Mouse (Mus musculus): ENCODE data around the gene Ap5z1. TPM values are rescaled to one million over a fixed set of nuclear protein-coding genes. Genes with fewer than 3 reads are reported as not detected.
A peak's percentile ranks its signal among the peaks of the same experiment; 100 is the strongest.

The Ap5z1 gene
- polyA plus RNA-seq, 1 experiment from 2014 or later = 7.4 TPM

DNA sequence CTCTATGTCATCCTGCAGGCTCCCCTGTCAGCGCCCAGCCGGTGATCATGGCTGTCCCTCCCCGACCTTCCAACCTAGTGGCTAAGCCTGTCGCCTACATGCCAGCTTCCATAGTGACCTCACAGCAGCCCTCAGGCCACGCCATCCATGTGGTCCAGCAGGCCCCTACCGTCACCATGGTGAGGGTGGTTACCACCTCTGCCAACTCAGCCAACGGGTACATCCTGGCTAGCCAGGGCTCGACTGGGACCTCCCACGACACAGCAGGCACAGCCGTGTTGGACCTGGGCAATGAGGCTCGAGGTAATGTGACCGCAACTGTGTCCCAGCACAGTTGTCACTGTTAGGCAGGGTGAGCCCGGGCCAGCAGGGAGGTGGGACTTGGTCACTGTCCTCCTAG lies 10.0 kb upstream of the Ap5z1 start:
- H3K36me3 ChIP-seq = peaks cover 93% of the 10 kb centered on the region
- no peaks in the 10 kb centered on the region for H3K9me3 ChIP-seq
- no peak overlapping the region for H3K9ac ChIP-seq
- ATAC-seq (ENCODE audit: extremely low read depth, insufficient number of reproducible peaks, low FRiP score, low TSS enrichment) = no peak
- H3K4me3 ChIP-seq = no peak overlapping the region
- no peaks in the 10 kb centered on the region for H3K27me3 ChIP-seq (replicated peaks)
- no peak overlapping the region for H3K27ac ChIP-seq (replicated peaks)
- peaks cover 6% of the 10 kb centered on the region; the same call in 1 of the 2 replicates for H3K4me1 ChIP-seq
- H3K4me2 ChIP-seq = no peak overlapping the region
- WGBS = 91% methylated on average over 13 of the region's 13 CpGs

DNA sequence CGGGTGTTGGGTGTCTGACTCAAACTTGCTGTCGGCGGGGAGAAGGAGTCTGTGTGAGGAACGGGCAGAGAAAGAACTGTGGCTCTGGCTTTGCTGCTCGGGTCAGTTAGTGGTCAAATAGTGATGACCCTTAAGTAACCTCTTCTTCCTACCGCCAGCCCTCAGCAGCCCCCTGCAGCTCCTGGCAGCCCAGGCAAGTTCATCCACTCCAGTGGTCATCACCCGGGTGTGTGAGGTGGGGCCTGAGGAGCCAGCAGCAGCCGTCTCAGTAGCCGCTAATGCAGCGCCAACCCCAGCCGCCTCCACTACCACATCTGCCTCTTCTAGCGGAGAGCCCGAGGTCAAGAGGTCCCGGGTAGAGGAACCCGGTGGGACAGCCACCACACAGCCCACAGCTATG lies 7.4 kb upstream of the Ap5z1 start:
- H3K9me3 ChIP-seq = no peaks in the 10 kb centered on the region
- no peaks in the 10 kb centered on the region for H3K27me3 ChIP-seq (replicated peaks)
- H3K36me3 ChIP-seq = peaks cover 86% of the 10 kb centered on the region
- H3K4me2 ChIP-seq = no peak overlapping the region
- no peak overlapping the region for H3K9ac ChIP-seq
- 65% methylated on average over 15 of the region's 15 CpGs for WGBS
- 0 out of 2 replicates have a peak overlapping the region, but pooled peaks have one; percentile 28 for H3K27ac ChIP-seq (replicated peaks)
- H3K4me1 ChIP-seq = peaks cover 6% of the 10 kb centered on the region; the same call in 1 of the 2 replicates
- no peak overlapping the region for H3K4me3 ChIP-seq
- no peak for ATAC-seq (ENCODE audit: extremely low read depth, insufficient number of reproducible peaks, low FRiP score, low TSS enrichment)

DNA sequence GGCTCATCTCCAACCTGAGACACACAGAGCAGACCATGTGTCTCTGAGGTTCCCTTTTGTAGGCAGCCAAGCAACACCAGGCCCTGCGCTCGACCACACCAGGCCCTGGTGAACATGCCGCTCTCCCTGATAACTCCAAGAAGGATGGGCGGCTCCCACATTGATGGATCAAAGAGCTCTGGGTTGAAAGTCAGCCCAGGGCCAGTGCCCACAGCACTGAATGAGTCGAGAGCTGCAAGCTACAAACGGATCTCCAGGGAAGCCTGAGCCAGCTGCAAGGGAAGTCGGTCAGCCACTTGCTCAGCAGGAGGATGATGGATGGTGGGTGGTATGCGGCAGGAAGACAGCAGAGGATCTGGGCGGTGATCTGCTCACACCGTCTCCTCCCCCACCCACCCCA lies 6.4 kb upstream of the Ap5z1 start:
- 49% methylated on average over 10 of the region's 10 CpGs for WGBS
- H3K9ac ChIP-seq = no peak overlapping the region
- H3K27me3 ChIP-seq (replicated peaks) = no peaks in the 10 kb centered on the region
- peak overlapping the region; percentile 3; the same call in 1 of the 2 replicates for H3K27ac ChIP-seq (replicated peaks)
- H3K4me2 ChIP-seq = no peak overlapping the region
- peaks cover 84% of the 10 kb centered on the region for H3K36me3 ChIP-seq
- H3K4me3 ChIP-seq = no peak overlapping the region
- H3K9me3 ChIP-seq = no peaks in the 10 kb centered on the region
- no peak for ATAC-seq (ENCODE audit: extremely low read depth, insufficient number of reproducible peaks, low FRiP score, low TSS enrichment)
- H3K4me1 ChIP-seq = peaks cover 6% of the 10 kb centered on the region; the same call in 1 of the 2 replicates

GRCm38 (mm10) chr5:142458791-142459557 lies 4.8 kb upstream of the Ap5z1 start:
- ATAC-seq (ENCODE audit: extremely low read depth, insufficient number of reproducible peaks, low FRiP score, low TSS enrichment) = no peak
- WGBS = 90% methylated on average over 17 of the region's 17 CpGs

GRCm38 (mm10) chr5:142459834-142460233 lies 3.9 kb upstream of the Ap5z1 start:
- H3K27ac ChIP-seq (replicated peaks) = no peak overlapping the region
- no peak overlapping the region for H3K4me2 ChIP-seq
- no peak overlapping the region for H3K9ac ChIP-seq
- H3K36me3 ChIP-seq = peaks cover 63% of the 10 kb centered on the region
- H3K9me3 ChIP-seq = no peaks in the 10 kb centered on the region
- ATAC-seq (ENCODE audit: extremely low read depth, insufficient number of reproducible peaks, low FRiP score, low TSS enrichment) = no peak
- H3K4me1 ChIP-seq = peaks cover 18% of the 10 kb centered on the region
- 77% methylated on average over 5 of the region's 5 CpGs for WGBS
- no peak overlapping the region for H3K4me3 ChIP-seq
- no peaks in the 10 kb centered on the region for H3K27me3 ChIP-seq (replicated peaks)

More at GRCm38 (mm10) chr5:142458791-142459557, 4.8 kb upstream of the Ap5z1 start:
- Histone ChIP-seq H3K9ac (no peak overlapping the region), H3K36me3 (peaks cover 72% of the 10 kb centered on the region), H3K27ac (replicated peaks) (no peak overlapping the region), H3K4me2 (no peak overlapping the region), H3K4me3 (no peak overlapping the region), H3K27me3 (replicated peaks) (no peaks in the 10 kb centered on the region), H3K9me3 (no peaks in the 10 kb centered on the region), H3K4me1 (peaks cover 12% of the 10 kb centered on the region; the same call in 1 of the 2 replicates)

DNA sequence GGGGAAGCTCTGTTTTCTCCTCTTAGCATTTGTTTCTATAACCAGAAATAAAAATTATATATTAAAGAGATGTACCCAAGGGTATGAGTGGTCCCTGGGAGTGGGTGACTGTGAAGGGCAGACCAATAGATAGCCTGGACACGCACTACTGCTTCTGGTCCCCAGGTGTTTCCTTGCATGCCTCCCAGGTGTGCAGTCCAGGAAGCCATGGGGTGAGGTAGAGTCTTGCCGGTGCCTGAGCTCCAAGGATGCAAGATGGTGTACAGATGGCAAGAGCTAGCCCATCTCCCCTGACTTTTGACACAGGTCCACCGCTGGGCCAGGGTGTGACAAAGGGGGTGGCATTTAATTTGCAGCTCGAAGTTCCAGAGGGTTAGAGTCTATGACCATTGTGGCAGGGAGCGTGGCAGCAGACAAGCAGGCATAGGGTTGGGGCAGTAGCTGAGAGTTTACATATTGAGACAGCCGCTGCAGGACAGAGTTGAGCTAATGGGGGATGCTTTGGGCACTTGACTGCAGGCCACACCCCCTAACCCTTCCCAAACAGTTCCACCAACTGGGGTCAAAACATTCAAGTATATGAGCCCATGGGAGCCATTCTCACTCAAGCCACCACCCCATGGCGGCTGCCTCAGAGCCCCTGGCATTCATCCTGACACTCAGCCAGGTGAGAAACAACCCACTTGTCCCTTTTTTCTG lies 1.7 kb upstream of the Ap5z1 start:
- no peak overlapping the region for H3K27ac ChIP-seq (replicated peaks)
- no peak overlapping the region for H3K4me2 ChIP-seq
- H3K27me3 ChIP-seq (replicated peaks) = no peaks in the 10 kb centered on the region
- H3K36me3 ChIP-seq = peaks cover 49% of the 10 kb centered on the region
- WGBS = 93% methylated on average over 7 of the region's 7 CpGs
- peaks cover 19% of the 10 kb centered on the region for H3K4me1 ChIP-seq
- H3K9me3 ChIP-seq = no peaks in the 10 kb centered on the region
- no peak overlapping the region for H3K4me3 ChIP-seq
- no peak for ATAC-seq (ENCODE audit: extremely low read depth, insufficient number of reproducible peaks, low FRiP score, low TSS enrichment)
- H3K9ac ChIP-seq = no peak overlapping the region

DNA sequence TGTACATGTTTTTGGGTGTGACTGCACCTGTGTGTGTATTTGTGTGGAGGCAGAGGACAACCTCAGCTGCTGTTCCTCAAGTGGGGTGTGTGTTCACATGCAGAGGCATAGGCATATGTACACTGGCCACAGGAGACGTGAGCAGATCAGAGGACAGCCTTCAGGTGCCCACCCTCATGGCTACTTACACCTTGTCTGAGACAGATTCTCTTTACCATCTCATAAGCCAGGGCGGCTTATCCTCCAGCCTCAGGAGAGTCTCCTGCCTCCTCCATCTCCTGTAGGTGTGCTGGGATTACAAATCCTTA lies 1.1 kb upstream of the Ap5z1 start:
- Histone ChIP-seq H3K36me3 (peaks cover 48% of the 10 kb centered on the region), H3K4me2 (no peak overlapping the region), H3K9ac (no peak overlapping the region), H3K27me3 (replicated peaks) (no peaks in the 10 kb centered on the region), H3K4me3 (no peak overlapping the region), H3K27ac (replicated peaks) (peak overlapping the region; percentile 90; the same call in 1 of the 2 replicates), H3K4me1 (peaks cover 15% of the 10 kb centered on the region), H3K9me3 (no peaks in the 10 kb centered on the region)
- ATAC-seq (ENCODE audit: extremely low read depth, insufficient number of reproducible peaks, low FRiP score, low TSS enrichment) = no peak
- WGBS = 85% methylated on average over 2 of the region's 2 CpGs

DNA sequence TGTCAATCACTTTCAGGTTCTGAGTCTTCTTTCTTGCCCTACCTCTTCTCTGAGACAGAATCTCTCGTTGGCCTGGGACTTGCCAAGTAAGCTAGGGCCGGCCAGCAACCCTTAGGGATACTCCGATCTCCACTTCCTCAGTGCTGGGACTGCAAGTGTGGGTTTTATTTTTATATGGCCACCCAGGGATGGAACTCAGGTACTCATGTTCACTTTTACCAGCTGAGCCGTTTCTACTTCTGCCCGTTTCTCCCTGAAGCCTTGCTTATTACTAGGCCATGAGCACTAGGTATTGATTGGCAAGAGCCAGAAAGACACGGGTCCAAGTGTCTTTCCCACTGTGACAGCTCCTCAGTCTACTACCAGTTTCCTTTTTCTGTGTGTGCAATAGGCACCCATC lies 733 bp upstream of the Ap5z1 start:
- Histone ChIP-seq H3K9me3 (no peaks in the 10 kb centered on the region), H3K27me3 (replicated peaks) (no peaks in the 10 kb centered on the region), H3K4me3 (peak overlapping the region; percentile 92), H3K36me3 (peaks cover 48% of the 10 kb centered on the region), H3K9ac (peak overlapping the region; percentile 80), H3K4me2 (peak overlapping the region; percentile 95), H3K4me1 (peaks cover 15% of the 10 kb centered on the region), H3K27ac (replicated peaks) (peak overlapping the region; percentile 90)
- WGBS = 78% methylated on average over 6 of the region's 6 CpGs
- ATAC-seq (ENCODE audit: extremely low read depth, insufficient number of reproducible peaks, low FRiP score, low TSS enrichment) = no peak

DNA sequence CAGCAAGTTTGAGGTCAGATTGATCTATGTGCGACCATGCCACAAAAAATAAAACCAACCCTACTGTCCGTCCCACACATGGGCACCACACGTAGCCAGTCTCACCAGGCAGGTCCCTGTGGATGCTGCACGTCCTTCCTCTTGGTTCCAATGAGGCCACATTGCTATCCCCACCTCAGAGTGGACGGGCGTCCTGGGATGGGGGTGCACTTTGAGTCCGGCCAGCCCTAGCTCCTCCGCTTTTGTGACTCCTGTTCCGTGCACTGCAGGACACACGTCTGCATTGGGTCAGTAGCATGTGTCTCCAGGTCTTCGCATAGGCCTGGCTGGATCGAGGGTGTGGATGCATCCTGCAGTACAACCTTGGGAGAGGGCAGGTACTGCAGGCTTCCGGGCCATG lies 4.6 kb downstream of the Ap5z1 start:
- Histone ChIP-seq H3K9me3 (no peaks in the 10 kb centered on the region), H3K27ac (replicated peaks) (no peak overlapping the region), H3K4me2 (no peak overlapping the region), H3K36me3 (peaks cover 56% of the 10 kb centered on the region), H3K9ac (no peak overlapping the region), H3K27me3 (replicated peaks) (no peaks in the 10 kb centered on the region), H3K4me3 (no peak overlapping the region), H3K4me1 (peaks cover 10% of the 10 kb centered on the region)
- 87% methylated on average over 13 of the region's 13 CpGs for WGBS
- no peak for ATAC-seq (ENCODE audit: extremely low read depth, insufficient number of reproducible peaks, low FRiP score, low TSS enrichment)

GRCm38 (mm10) chr5:142469796-142470195 lies 6.1 kb downstream of the Ap5z1 start:
- peaks cover 56% of the 10 kb centered on the region for H3K36me3 ChIP-seq
- H3K27ac ChIP-seq (replicated peaks) = no peak overlapping the region
- no peak overlapping the region for H3K9ac ChIP-seq
- H3K4me1 ChIP-seq = peaks cover 3% of the 10 kb centered on the region
- 81% methylated on average over 11 of the region's 11 CpGs for WGBS
- H3K9me3 ChIP-seq = no peaks in the 10 kb centered on the region
- no peaks in the 10 kb centered on the region for H3K27me3 ChIP-seq (replicated peaks)
- no peak overlapping the region for H3K4me3 ChIP-seq
- ATAC-seq (ENCODE audit: extremely low read depth, insufficient number of reproducible peaks, low FRiP score, low TSS enrichment) = no peak
- no peak overlapping the region for H3K4me2 ChIP-seq

GRCm38 (mm10) chr5:142473696-142474095 lies 10.0 kb downstream of the Ap5z1 start:
- no peak for ATAC-seq (ENCODE audit: extremely low read depth, insufficient number of reproducible peaks, low FRiP score, low TSS enrichment)
- WGBS = 66% methylated on average over 10 of the region's 10 CpGs
- Histone ChIP-seq H3K36me3 (peaks cover 48% of the 10 kb centered on the region), H3K4me3 (no peak overlapping the region), H3K4me2 (no peak overlapping the region), H3K4me1 (peaks cover 9% of the 10 kb centered on the region), H3K27me3 (replicated peaks) (no peaks in the 10 kb centered on the region), H3K9ac (no peak overlapping the region), H3K27ac (replicated peaks) (no peak overlapping the region), H3K9me3 (no peaks in the 10 kb centered on the region)

All from heart, embryonic 13.5 days (tissue).